Mouse (Mus musculus) lung, embryonic 14.5 days (tissue): ENCODE data around the gene C2cd5. TPM values are rescaled to one million over a fixed set of nuclear protein-coding genes. Genes with fewer than 3 reads are reported as not detected.

Experiments used
- ATAC-seq: fragments of 200-750 bp; cut with Nextera tagmentation; 2 replicates; pipeline ENCODE4 v1.8.0; 2017; ENCODE audit warnings: mild to moderate bottlenecking, moderate TSS enrichment, moderate library complexity; ENCODE audit not compliant: insufficient read depth
- DNase-seq: peaks from one replicate; pipeline ENCODE4 v3.0.0-alpha.2; 2015
- H3K27ac ChIP-seq: fragments of 300-500 bp; sonication (generic); 2 replicates; pipeline ENCODE4 v1.5.1; 2014; ENCODE audit warnings: low read depth, mild to moderate bottlenecking, moderate library complexity
- H3K27me3 ChIP-seq: fragments of 300-500 bp; sonication (generic); 2 replicates; pipeline ENCODE4 v1.6.1; 2014; ENCODE audit warnings: low read length, control low read depth; ENCODE audit not compliant: insufficient read depth
- H3K36me3 ChIP-seq: fragments of 300-500 bp; sonication (generic); 2 replicates; pipeline ENCODE4 v1.6.1; 2014; ENCODE audit warnings: control low read depth; ENCODE audit not compliant: insufficient read depth
- H3K4me1 ChIP-seq: fragments of 300-500 bp; sonication (generic); 2 replicates; pipeline ENCODE4 v1.6.1; 2014; ENCODE audit warnings: antibody characterized with exemption, control low read depth; ENCODE audit not compliant: insufficient read depth
- H3K4me2 ChIP-seq: fragments of 300-500 bp; sonication (generic); 2 replicates; pipeline ENCODE4 v1.6.1; 2014; ENCODE audit warnings: mild to moderate bottlenecking
- H3K4me3 ChIP-seq: fragments of 300-500 bp; sonication (generic); 2 replicates; pipeline ENCODE4 v1.5.1; 2014; ENCODE audit warnings: low read depth, low read length
- H3K9ac ChIP-seq: fragments of 300-500 bp; sonication (generic); 2 replicates; pipeline ENCODE4 v1.6.1; 2014
- H3K9me3 ChIP-seq: fragments of 300-500 bp; sonication (generic); 2 replicates; pipeline ENCODE4 v1.6.1; 2016; ENCODE audit warnings: low read depth, low read length, control low read depth
- CTCF ChIP-seq: IDR thresholded peaks from 2 replicates; pipeline ENCODE4 v1.5.1; 2016; ENCODE audit warnings: antibody characterized with exemption, low read depth
- WGBS: fragments of 180-500 bp; shearing (Covaris S2); extraction: QIAGEN DNeasy Blood & Tissue Kit; methylation state at CpG from one replicate; pipeline ENCODE4 v1.1.7; 2014; 5-methylcytosine and 5-hydroxymethylcytosine counted together
- polyA plus RNA-seq: library from polyadenylated mRNA; unstranded; fragments of >200 nt; fragmentation: Nextera tagmentation; extraction: Ambion mirVana; gene quantifications from 2 replicates; pipeline ENCODE4 v1.2.1, GENCODE M21; 2014

C2cd5 gene
- polyA plus RNA-seq, 1 experiment from 2014 or later: 26.7 TPM

DNA sequence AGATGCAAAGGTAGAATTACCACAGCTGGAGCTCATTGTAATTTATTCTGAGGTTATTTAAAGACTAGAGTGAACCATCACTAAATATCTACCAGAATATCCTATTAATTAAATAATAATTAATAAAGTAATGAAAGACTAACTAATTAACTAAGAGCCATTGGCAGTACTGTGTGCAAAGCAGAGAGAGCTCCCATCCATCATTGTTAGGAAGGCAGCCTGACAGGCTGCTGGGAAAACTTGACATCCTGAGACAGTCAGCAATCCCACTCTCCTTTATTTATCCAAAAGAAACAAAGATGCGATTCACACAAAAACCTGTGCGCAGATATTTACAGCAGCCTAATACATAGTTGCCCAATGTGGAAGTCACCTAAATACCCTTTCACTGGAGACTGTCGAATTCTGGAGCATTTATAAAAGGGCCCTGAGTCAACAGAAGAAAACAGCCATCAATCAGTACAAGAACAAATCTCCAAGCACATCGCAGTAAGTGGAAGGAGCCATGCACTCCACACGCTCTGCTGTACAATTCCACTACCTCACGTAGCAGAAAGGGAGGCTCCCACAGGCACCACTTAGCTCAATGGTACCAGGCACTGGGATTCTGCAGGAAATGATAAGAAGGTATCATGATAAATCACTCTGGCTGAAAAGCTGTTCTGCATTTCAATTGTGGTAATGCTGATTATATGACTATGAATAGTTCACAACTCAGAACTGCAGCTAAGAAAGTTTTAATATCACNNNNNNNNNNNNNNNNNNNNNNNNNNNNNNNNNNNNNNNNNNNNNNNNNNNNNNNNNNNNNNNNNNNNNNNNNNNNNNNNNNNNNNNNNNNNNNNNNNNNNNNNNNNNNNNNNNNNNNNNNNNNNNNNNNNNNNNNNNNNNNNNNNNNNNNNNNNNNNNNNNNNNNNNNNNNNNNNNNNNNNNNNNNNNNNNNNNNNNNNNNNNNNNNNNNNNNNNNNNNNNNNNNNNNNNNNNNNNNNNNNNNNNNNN lies 120.0 kb downstream of the C2cd5 start:
- Histone ChIP-seq H3K27me3 (no peaks in the 10 kb centered on the region), H3K4me2 (peak overlapping the region; percentile 33; the same call in 1 of the 2 replicates), H3K36me3 (no peaks in the 10 kb centered on the region), H3K4me3 (no peak overlapping the region), H3K4me1 (peaks cover 7% of the 10 kb centered on the region; the same call in 1 of the 2 replicates), H3K9ac (no peak overlapping the region), H3K27ac (no peak overlapping the region), H3K9me3 (no peaks in the 10 kb centered on the region)
- peak; percentile 70 for ATAC-seq
- no peak for TF ChIP-seq CTCF
- DNase-seq: peak; percentile 58
- WGBS: 6% methylated on average over 6 of the region's 6 CpGs

GRCm38 (mm10) chr6:142977221-142977620 lies 122.7 kb downstream of the C2cd5 start:
- Histone ChIP-seq H3K27me3 (no peaks in the 10 kb centered on the region), H3K9ac (no peak overlapping the region), H3K4me3 (no peak overlapping the region), H3K36me3 (no peaks in the 10 kb centered on the region), H3K4me1 (peaks cover 7% of the 10 kb centered on the region; the same call in 1 of the 2 replicates), H3K9me3 (no peaks in the 10 kb centered on the region), H3K4me2 (no peak overlapping the region), H3K27ac (no peak overlapping the region)
- 46% methylated on average over 1 of the region's 1 CpGs for WGBS
- 0 out of 2 replicates have a peak, but pooled peaks have one; percentile 7 for TF ChIP-seq CTCF
- ATAC-seq: no peak
- DNase-seq: no peak

- WGBS: 81% methylated on average over 7 of the region's 7 CpGs
- Histone ChIP-seq H3K4me2 (no peak overlapping the region), H3K4me1 (no peaks in the 10 kb centered on the region), H3K9ac (no peak overlapping the region), H3K9me3 (no peaks in the 10 kb centered on the region), H3K27me3 (no peaks in the 10 kb centered on the region), H3K36me3 (no peaks in the 10 kb centered on the region), H3K27ac (no peak overlapping the region), H3K4me3 (no peak overlapping the region)
- DNase-seq (no peak), ATAC-seq (no peak)
- no peak for TF ChIP-seq CTCF
Observed at GRCm38 (mm10) chr6:142973289-142973688, 126.7 kb downstream of the C2cd5 start.

DNA sequence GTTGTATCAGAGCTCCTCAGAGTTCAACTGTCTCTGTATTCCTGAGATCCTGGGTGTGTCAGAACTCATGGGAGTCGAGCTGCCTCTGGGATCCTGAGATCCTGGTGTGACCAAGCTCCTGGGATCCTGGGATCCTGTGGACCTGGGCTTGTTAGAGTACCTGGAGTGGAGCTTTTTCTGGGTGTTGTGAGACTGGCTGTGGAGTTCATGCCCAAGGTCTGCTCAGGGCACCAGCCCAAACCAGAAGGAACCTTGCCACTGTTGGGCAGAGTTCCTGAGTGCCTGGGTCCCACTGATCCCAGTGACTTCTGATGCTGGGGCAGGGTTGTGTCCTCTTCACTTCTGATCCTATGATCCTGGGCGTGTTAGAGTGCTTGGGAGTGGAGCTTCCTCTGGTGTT lies 127.7 kb downstream of the C2cd5 start:
- ATAC-seq (no peak), DNase-seq (no peak)
- no peak overlapping the region for H3K4me2 ChIP-seq
- no peaks in the 10 kb centered on the region for H3K4me1 ChIP-seq
- H3K27me3 ChIP-seq: no peaks in the 10 kb centered on the region
- no peak overlapping the region for H3K4me3 ChIP-seq
- no peaks in the 10 kb centered on the region for H3K9me3 ChIP-seq
- WGBS: 48% methylated on average over 2 of the region's 2 CpGs
- H3K9ac ChIP-seq: no peak overlapping the region
- no peak for TF ChIP-seq CTCF
- no peak overlapping the region for H3K27ac ChIP-seq
- H3K36me3 ChIP-seq: no peaks in the 10 kb centered on the region

- no peaks in the 10 kb centered on the region for H3K36me3 ChIP-seq
- no peak overlapping the region for H3K4me2 ChIP-seq
- DNase-seq (no peak), ATAC-seq (no peak)
- no peak overlapping the region for H3K4me3 ChIP-seq
- H3K9me3 ChIP-seq: no peaks in the 10 kb centered on the region
- TF ChIP-seq CTCF: no peak
- H3K9ac ChIP-seq: no peak overlapping the region
- no peaks in the 10 kb centered on the region for H3K4me1 ChIP-seq
- no peak overlapping the region for H3K27ac ChIP-seq
- 98% methylated on average over 1 of the region's 1 CpGs for WGBS
- peaks cover 18% of the 10 kb centered on the region; the same call in 1 of the 2 replicates for H3K27me3 ChIP-seq
Observed at GRCm38 (mm10) chr6:142967407-142967806, 132.5 kb downstream of the C2cd5 start.

DNA sequence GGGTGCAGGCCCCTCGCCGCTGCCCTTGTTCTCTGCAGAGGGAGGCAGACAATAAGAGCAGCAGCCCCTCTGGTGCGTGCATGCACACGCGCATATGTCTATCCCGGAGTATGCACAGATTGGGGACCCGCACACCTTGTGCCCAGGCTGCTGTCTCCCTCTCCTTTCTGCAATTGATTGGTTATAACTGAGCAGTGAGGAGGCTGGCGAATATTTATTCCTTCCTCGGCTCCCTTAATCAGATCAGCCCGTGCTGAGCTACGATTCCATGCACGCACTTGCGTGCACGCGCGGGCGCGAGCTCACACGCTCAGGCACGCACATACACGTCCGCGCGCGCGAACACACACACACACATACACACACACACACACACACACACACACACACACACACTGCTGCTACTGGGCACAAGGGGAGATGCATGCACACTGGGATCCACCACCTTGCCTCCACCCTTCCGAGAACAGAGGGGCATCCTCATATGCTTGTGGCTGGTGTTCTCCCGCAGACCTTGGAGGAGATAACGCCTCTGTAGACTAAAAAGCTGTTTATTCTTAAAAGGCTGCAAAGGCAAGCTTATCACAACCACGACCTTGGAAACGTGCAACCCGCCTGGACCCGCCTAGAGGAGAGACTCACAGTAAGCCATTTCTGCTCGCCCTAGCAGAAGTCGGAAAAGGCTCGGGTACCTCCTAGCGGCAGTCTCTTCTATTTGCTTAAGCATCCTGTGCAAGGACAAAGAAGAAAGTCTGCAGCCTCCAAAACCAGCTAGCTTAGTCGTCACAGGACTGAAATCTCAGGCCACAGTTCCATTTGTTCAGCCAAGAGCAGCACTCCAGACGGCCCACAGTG lies 135.2 kb downstream of the C2cd5 start:
- DNase-seq: peak; percentile 93
- Histone ChIP-seq H3K36me3 (no peaks in the 10 kb centered on the region), H3K4me2 (peak overlapping the region; percentile 99), H3K27ac (no peak overlapping the region), H3K9me3 (no peaks in the 10 kb centered on the region), H3K4me3 (peak overlapping the region; percentile 56), H3K27me3 (peaks cover 18% of the 10 kb centered on the region; the same call in 1 of the 2 replicates), H3K9ac (peak overlapping the region; percentile 40), H3K4me1 (no peaks in the 10 kb centered on the region)
- under 1% methylated on average over 39 of the region's 39 CpGs for WGBS
- TF ChIP-seq CTCF: peak; percentile 84
- ATAC-seq: peak; percentile 92

- peak within 1 kb of the TSS; percentile 40 for H3K9ac ChIP-seq
- H3K9me3 ChIP-seq: no peaks in the 10 kb centered on the region
- peak within 1 kb of the TSS; percentile 56 for H3K4me3 ChIP-seq
- no peak for TF ChIP-seq CTCF
- H3K4me2 ChIP-seq: peak within 1 kb of the TSS; percentile 99
- ATAC-seq (peak; percentile 59), DNase-seq (peak; percentile 47)
- no peak within 1 kb of the TSS for H3K27ac ChIP-seq
- 0% methylated on average over 45 of the region's 45 CpGs for whole genome bisulfite sequencing
- H3K36me3 ChIP-seq: no peaks in the 10 kb centered on the region
- peaks cover 18% of the 10 kb centered on the region; the same call in 1 of the 2 replicates for H3K27me3 ChIP-seq
- no peaks in the 10 kb centered on the region for H3K4me1 ChIP-seq
Observed at GRCm38 (mm10) chr6:142964076-142964530, 135.8 kb downstream of the C2cd5 start, which contains the start of gene St8sia1. Gene St8sia1 (minus strand): TSS chr6:142964452.
